In the genomic region with DNA sequence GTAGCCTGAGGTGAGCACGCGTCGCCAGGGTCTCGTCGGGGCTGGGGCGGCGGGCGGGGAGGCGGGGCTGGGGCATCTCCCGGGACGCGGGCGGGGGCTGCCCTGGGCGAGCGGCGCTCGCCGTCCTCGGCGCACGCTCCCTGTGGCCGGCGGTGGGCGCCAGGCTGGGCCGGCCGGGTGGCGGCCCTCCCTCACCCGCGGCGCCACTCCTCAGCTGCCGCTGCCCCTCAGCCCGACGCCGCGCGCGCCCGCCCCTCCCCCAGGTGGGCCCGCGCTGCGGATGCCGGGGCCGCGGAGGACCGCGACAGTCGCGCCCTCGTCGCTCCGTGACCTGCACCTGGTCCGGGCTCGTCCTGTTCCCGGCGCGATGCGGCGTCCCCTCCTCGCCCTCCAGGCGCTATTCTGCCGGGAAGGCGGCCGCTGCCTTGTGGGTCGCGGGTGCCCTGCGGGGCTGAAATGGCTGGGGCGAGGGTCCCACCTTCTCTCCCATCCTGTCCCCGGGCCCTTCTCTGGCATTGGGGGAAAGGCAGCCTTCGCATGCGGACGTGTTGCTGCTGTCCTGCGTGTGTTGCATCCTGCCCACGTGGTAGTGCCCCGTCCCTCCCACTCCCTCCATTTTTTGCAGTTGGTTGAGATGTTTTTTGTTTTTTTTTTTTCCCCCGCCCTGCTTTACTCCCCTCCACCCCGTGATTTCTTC, we compare ENCODE assay signal across 8 mouse cellular contexts. TPM values are rescaled to one million over a fixed set of nuclear protein-coding genes. Genes with fewer than 3 reads are reported as not detected.
A peak's percentile ranks its signal among the peaks of the same experiment; 100 is the strongest.
DNase-seq lines count a peak whose midpoint lies in the region; ATAC-seq and TF ChIP-seq lines count a peak whose summit lies in the region.

No protein-coding gene starts in this region.

- H3K4me3 ChIP-seq in ES-E14 (ENCODE audit: insufficient read depth in 1 of 2, low read depth in 1 of 2, low read length in 2 of 2, poor library complexity in 1 of 2, severe bottlenecking in 1 of 2): peak overlapping the region; percentile 83 to 92
- peak overlapping the region; percentile 99 for H3K4me3 ChIP-seq in heart, embryonic 16.5 days (ENCODE audit: low read length)

- peak overlapping the region; percentile 89 for H3K4me2 ChIP-seq in heart, embryonic 16.5 days (ENCODE audit: low read depth, low read length)

- in situ Hi-C loops in ES-E14 (cut with MboI; ENCODE audit: low sequenced_read_pairs in 2 of 2, unreplicated experiment in 2 of 2): no loop called here

- H3K27ac ChIP-seq in ES-E14 (ENCODE audit: insufficient read depth, low read depth, low read length, poor library complexity, severe bottlenecking): peak overlapping the region; percentile 34
- H3K27ac ChIP-seq in heart, embryonic 16.5 days (ENCODE audit: low read length): peak overlapping the region; percentile 99

- no peak for DNase-seq in ES-E14 (ENCODE audit: low read depth, low spot score)
- DNase-seq in adrenal gland, postnatal 4 days (ENCODE audit: low spot score in 2 of 2): peak; percentile 14 to 23
- DNase-seq in kidney, postnatal 36 days: peak; percentile 36 to 47
- DNase-seq in lung, postnatal 36 days: peak; percentile 50
- DNase-seq in retina, postnatal 1 day: peak; percentile 74
- peak; percentile 46 for DNase-seq in urinary bladder, postnatal 25 days (ENCODE audit: low spot score)

- no peaks in the 10 kb centered on the region for H3K9me3 ChIP-seq in ES-E14 (ENCODE audit: control insufficient read depth, insufficient read depth, low read depth, low read length)
- no peaks in the 10 kb centered on the region for H3K9me3 ChIP-seq in heart, embryonic 16.5 days (replicated peaks; ENCODE audit: control insufficient read depth, low read length)

- H3K4me1 ChIP-seq in ES-E14 (ENCODE audit: control insufficient read depth in 2 of 2, insufficient read depth in 2 of 2, low read length in 2 of 2, poor library complexity in 1 of 2): peaks cover 0 to 12% of the 10 kb centered on the region in 2 experiments; a peak in 2 of 4 replicates
- peaks cover 19% of the 10 kb centered on the region for H3K4me1 ChIP-seq in heart, embryonic 16.5 days (ENCODE audit: control insufficient read depth, insufficient read depth, low read length)

- H3K27me3 ChIP-seq in heart, embryonic 16.5 days (ENCODE audit: control insufficient read depth, insufficient read depth, low read length): no peaks in the 10 kb centered on the region

- H3K36me3 ChIP-seq in ES-E14 (ENCODE audit: control insufficient read depth, insufficient read depth, low read length, poor library complexity, severe bottlenecking): no peaks in the 10 kb centered on the region
- no peaks in the 10 kb centered on the region for H3K36me3 ChIP-seq in heart, embryonic 16.5 days (ENCODE audit: control insufficient read depth, insufficient read depth)

- under 1% methylated on average over 76 of the region's 76 CpGs for WGBS in heart, embryonic 16.5 days

- peak overlapping the region; percentile 96 for H3K9ac ChIP-seq in ES-E14 (ENCODE audit: insufficient read depth, low read depth, low read length, poor library complexity, severe bottlenecking)
- H3K9ac ChIP-seq in heart, embryonic 16.5 days (ENCODE audit: low read length): peak overlapping the region; percentile 97

- ATAC-seq in erythroid progenitor cell, adult 5-6 weeks (replicated peaks; ENCODE audit: low FRiP score, poor library complexity, severe bottlenecking): peak; percentile 41; the same call in 1 of the 2 replicates
- peak; percentile 79 for ATAC-seq in heart, embryonic 16.5 days (replicated peaks; ENCODE audit: extremely low read depth, insufficient read depth, low FRiP score)

TF ChIP-seq in ES-E14, 5 proteins besides CTCF, POLR2A, EP300 and RAD21:
- peak; percentile 78 for TF ChIP-seq ZNF384 (IDR thresholded peaks at IDR 0.05; ENCODE audit: low read depth, low read length)
- TF ChIP-seq CHD2 (IDR thresholded peaks at IDR 0.05; ENCODE audit: low read depth, low read length): no peak

RNA-seq across cellular contexts. Expression of a gene that starts 0.7 kb away (rescaled TPM):
- 3.1 and 5.2 TPM in 2 replicates for total RNA-seq in ES-E14 (2012; rRNA removed)
- 10 to 100 TPM in 1 of 2 experiments, 1 to 10 TPM in 1; 9.7 to 10.2 TPM for total RNA-seq in adrenal gland, postnatal 4 days (2021)
- not detected in 2 replicates for total RNA-seq in erythroid progenitor cell, adult 5-6 weeks (2015; ENCODE audit: low replicate concordance)
- total RNA-seq in erythroid progenitor cell, adult 5-6 weeks (2017; ENCODE audit: low replicate concordance): 1.2 TPM in 1 of 2 replicates, not detected in the other
- 3.1 and 5.6 TPM in 2 replicates for polyA plus RNA-seq in heart, embryonic 16.5 days (2015; fragmentation: Nextera tagmentation; extraction: Ambion mirVana)

RNA-seq across cellular contexts. Expression of a gene that starts 3.2 kb away (rescaled TPM):
- 17.4 and 17.7 TPM in 2 replicates for total RNA-seq in ES-E14 (2012; rRNA removed)
- total RNA-seq in adrenal gland, postnatal 4 days (2021): 10 to 100 TPM; 51.2 to 58.2 TPM
- 13.7 and 17.2 TPM in 2 replicates for total RNA-seq in erythroid progenitor cell, adult 5-6 weeks (2015; ENCODE audit: low replicate concordance)
- 10.1 and 10.3 TPM in 2 replicates for total RNA-seq in erythroid progenitor cell, adult 5-6 weeks (2017; ENCODE audit: low replicate concordance)
- polyA plus RNA-seq in heart, embryonic 16.5 days (2015; fragmentation: Nextera tagmentation; extraction: Ambion mirVana): 20.2 and 21.5 TPM in 2 replicates

RNA-seq across cellular contexts. Expression of a gene that starts 47.6 kb away (rescaled TPM):
- 1.1 and 1.5 TPM in 2 replicates for total RNA-seq in ES-E14 (2012; rRNA removed)
- total RNA-seq in adrenal gland, postnatal 4 days (2021): 1 to 10 TPM; 1.2 to 2.0 TPM
- not detected in 2 replicates for total RNA-seq in erythroid progenitor cell, adult 5-6 weeks (2015; ENCODE audit: low replicate concordance)
- total RNA-seq in erythroid progenitor cell, adult 5-6 weeks (2017; ENCODE audit: low replicate concordance): not detected in 2 replicates
- 4.5 and 4.6 TPM in 2 replicates for polyA plus RNA-seq in heart, embryonic 16.5 days (2015; fragmentation: Nextera tagmentation; extraction: Ambion mirVana)
